In the genomic region with DNA sequence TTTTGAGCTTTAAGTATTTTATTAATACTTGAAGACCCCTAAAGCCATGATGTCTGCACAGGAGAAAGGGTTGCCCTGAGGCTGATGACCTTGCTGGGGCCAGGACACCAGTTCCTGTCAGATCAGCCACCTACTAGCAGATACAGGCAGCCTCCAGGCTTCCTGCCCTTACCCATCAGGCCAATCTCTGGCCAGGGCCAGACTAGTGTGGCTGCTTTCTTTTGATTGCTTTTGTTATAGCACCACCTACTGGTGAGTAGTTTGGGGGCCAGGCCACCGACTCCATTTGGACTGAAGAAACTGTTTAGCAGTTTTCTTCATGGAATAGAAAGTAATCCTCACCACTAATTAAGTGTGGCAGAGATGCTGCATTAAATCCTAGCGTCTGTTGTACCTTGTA, we compare ENCODE assay signal across 7 mouse cellular contexts.
A peak's percentile ranks its signal among the peaks of the same experiment; 100 is the strongest.
DNase-seq lines count a peak whose midpoint lies in the region; ATAC-seq lines count a peak whose summit lies in the region.

No protein-coding gene starts in this region.

- DNase-seq in T-cell, adult 2 months (ENCODE audit: low spot score) = peak; percentile 49
- DNase-seq in cerebellum, adult 8-10 months = peak; percentile 71
- peak; percentile 76 for DNase-seq in gastrocnemius, adult 18-20 months (ENCODE audit: low spot score)
- DNase-seq in left cerebral cortex, postnatal 25 days (ENCODE audit: low spot score in 2 of 2) = peak; percentile 62 to 73
- DNase-seq in mesoderm, embryonic 11.5 days (ENCODE audit: low read depth, low spot score) = peak; percentile 78
- DNase-seq in right cerebral cortex, postnatal 4 days = peak; percentile 56

- peak; percentile 81 for ATAC-seq in inflammation-experienced regulatory T-cells, adult 6 months

- intact Hi-C loops in left cerebral cortex, postnatal 25 days (cut with DNase I) = loop anchor here (2.0 to 10.0 kb wide), 3 partner anchors 223 to 491 kb away; no protein-coding TSS in a partner anchor

Comparison
In these comparisons a context has a peak if more than half of its experiments do, and no peak if none do; other contexts are left out.
1. Peak in every context shown above with its lines: DNase-seq and ATAC-seq.